17 mouse cellular contexts compared by ENCODE assay signal in the genomic region with DNA sequence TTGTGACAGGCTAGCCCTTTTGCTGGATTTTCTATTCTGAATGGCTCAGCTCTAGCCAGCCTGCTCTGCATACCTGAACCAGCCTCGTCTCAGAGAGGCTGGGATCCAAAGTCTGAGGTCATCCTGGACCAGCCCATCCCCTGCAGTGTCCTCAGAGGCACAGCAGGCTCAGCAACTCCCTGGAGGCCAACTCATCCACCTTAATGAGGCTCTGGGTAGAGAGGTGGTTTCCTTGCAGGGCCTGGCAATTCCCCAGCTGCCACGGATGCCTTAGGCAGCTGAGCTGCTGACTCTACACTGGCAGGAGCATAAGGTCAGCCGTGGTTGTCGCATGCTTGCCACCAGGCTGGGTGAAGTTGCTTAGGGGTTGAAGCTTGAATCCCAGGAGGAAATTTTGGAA. TPM values are rescaled to one million over a fixed set of nuclear protein-coding genes. Genes with fewer than 3 reads are reported as not detected.
DNase-seq lines count a peak whose midpoint lies in the region; ATAC-seq and TF ChIP-seq lines count a peak whose summit lies in the region.
"Had no signal": no experiment of that assay in that cellular context is flagged by ENCODE, and none has a peak within 500 bp of the region (broad histone marks: within the 10 kb centered on the region; RNA-seq: fewer than 3 reads in every experiment).

No protein-coding gene starts in this region.

- no peak for TF ChIP-seq CTCF in stomach, postnatal 0 days (IDR thresholded peaks at IDR 0.05; ENCODE audit: low read depth)

- no peaks in the 10 kb centered on the region for H3K36me3 ChIP-seq in neural tube, embryonic 14.5 days (ENCODE audit: control insufficient read depth, insufficient read depth, low read length)
- H3K36me3 ChIP-seq in stomach, postnatal 0 days (ENCODE audit: control insufficient read depth, insufficient read depth, low read length), result no peaks in the 10 kb centered on the region
- H3K36me3 ChIP-seq: forebrain, embryonic 15.5 days; limb, embryonic 10.5 days; liver, embryonic 15.5 days had no signal

- WGBS in neural tube, embryonic 14.5 days, result 47% methylated on average over 4 of the region's 4 CpGs
- 48% methylated on average over 4 of the region's 4 CpGs for WGBS in stomach, postnatal 0 days

- H3K4me1 ChIP-seq in neural tube, embryonic 14.5 days (ENCODE audit: control insufficient read depth, insufficient read depth, low read length), result peaks cover 15% of the 10 kb centered on the region; the same call in 1 of the 2 replicates
- no peaks in the 10 kb centered on the region for H3K4me1 ChIP-seq in stomach, postnatal 0 days (replicated peaks; ENCODE audit: control insufficient read depth, insufficient read depth)
- H3K4me1 ChIP-seq: forebrain, embryonic 15.5 days had no signal

- no peaks in the 10 kb centered on the region for H3K9me3 ChIP-seq in neural tube, embryonic 14.5 days (ENCODE audit: control insufficient read depth, low read length)
- H3K9me3 ChIP-seq in stomach, postnatal 0 days (ENCODE audit: control insufficient read depth, low read length), result no peaks in the 10 kb centered on the region
- H3K9me3 ChIP-seq: forebrain, embryonic 15.5 days; limb, embryonic 10.5 days; liver, embryonic 15.5 days had no signal

- no peak overlapping the region for H3K4me3 ChIP-seq in neural tube, embryonic 14.5 days (ENCODE audit: low read depth, low read length)
- H3K4me3 ChIP-seq in stomach, postnatal 0 days (ENCODE audit: low read depth, low read length), result no peak overlapping the region
- H3K4me3 ChIP-seq: forebrain, embryonic 15.5 days; limb, embryonic 10.5 days; liver, embryonic 15.5 days had no signal

- H3K27me3 ChIP-seq in neural tube, embryonic 14.5 days (ENCODE audit: control insufficient read depth, insufficient read depth, low read length), result no peaks in the 10 kb centered on the region
- no peaks in the 10 kb centered on the region for H3K27me3 ChIP-seq in stomach, postnatal 0 days (ENCODE audit: control insufficient read depth, insufficient read depth, low read length)
- H3K27me3 ChIP-seq: forebrain, embryonic 15.5 days; liver, embryonic 15.5 days had no signal

- H3K4me2 ChIP-seq in neural tube, embryonic 14.5 days (ENCODE audit: low read depth, low read length), result no peak overlapping the region
- no peak overlapping the region for H3K4me2 ChIP-seq in stomach, postnatal 0 days (replicated peaks; ENCODE audit: low read depth)
- H3K4me2 ChIP-seq: forebrain, embryonic 15.5 days; liver, embryonic 15.5 days had no signal

- no peak overlapping the region for H3K9ac ChIP-seq in neural tube, embryonic 14.5 days (replicated peaks; ENCODE audit: low read depth, low read length)
- no peak overlapping the region for H3K9ac ChIP-seq in stomach, postnatal 0 days (ENCODE audit: low read length)
- H3K9ac ChIP-seq: forebrain, embryonic 15.5 days; liver, embryonic 15.5 days had no signal

- no peak overlapping the region for H3K27ac ChIP-seq in neural tube, embryonic 14.5 days (ENCODE audit: low read depth, low read length)
- no peak overlapping the region for H3K27ac ChIP-seq in stomach, postnatal 0 days (replicated peaks)
- H3K27ac ChIP-seq: forebrain, embryonic 15.5 days; limb, embryonic 10.5 days; liver, embryonic 15.5 days had no signal

- peak; percentile 84 for DNase-seq in gastrocnemius, adult 18-20 months (ENCODE audit: low spot score)
- no peak for DNase-seq in gastrocnemius, postnatal 4 days (ENCODE audit: low spot score in 2 of 2)
- DNase-seq in neural tube, embryonic 10.5 days (ENCODE audit: extremely low spot score, low spot score), result no peak
- peak; percentile 59 to 81 for DNase-seq in gastrocnemius, adult 8-10 months (ENCODE audit: low spot score in 2 of 2)
- DNase-seq in stomach, postnatal 0 days (ENCODE audit: low spot score), result no peak
- DNase-seq in adrenal gland, postnatal 10 days, result no peak
- no peak for DNase-seq in right cerebral cortex, postnatal 14 days
- DNase-seq: adrenal gland, postnatal 14 days; heart, postnatal 36 days; lung, postnatal 36 days; right cerebral cortex, postnatal 4 days; thymus, postnatal 25 days had no signal

- peak; percentile 19; the same call in 1 of the 2 replicates for ATAC-seq in neural tube, embryonic 14.5 days (ENCODE audit: low read depth)
- ATAC-seq in stomach, postnatal 0 days (ENCODE audit: low FRiP score, low TSS enrichment), result 0 out of 2 replicates have a peak, but pooled peaks have one; percentile 47
- ATAC-seq: forebrain, embryonic 15.5 days had no signal

- TF ChIP-seq EP300 in stomach, postnatal 0 days (optimal IDR thresholded peaks at IDR 0.05), result no peak

RNA-seq across cellular contexts. Expression of gene Reep1, which starts 16.2 kb away (rescaled TPM):
- 10 to 100 TPM; 66.8 to 69.9 TPM for total RNA-seq in gastrocnemius, adult 18-20 months (2021)
- 100 to 1,000 TPM in 1 of 2 experiments, 10 to 100 TPM in 1; 88.3 to 101 TPM for total RNA-seq in gastrocnemius, postnatal 4 days (2021)
- polyA plus RNA-seq in neural tube, embryonic 14.5 days (2014; fragmentation: Nextera tagmentation; extraction: Ambion mirVana), result 332 and 358 TPM in 2 replicates
- 10 to 100 TPM; 58.1 to 89.1 (median 69.7) TPM for total RNA-seq in gastrocnemius, adult 8-10 months (2022)
- polyA plus RNA-seq in stomach, postnatal 0 days (2015; fragmentation: Nextera tagmentation; extraction: Ambion mirVana), result 6.7 and 7.5 TPM in 2 replicates
- 10 to 100 TPM; 12.7 to 21.0 TPM for total RNA-seq in adrenal gland, postnatal 10 days (2021)
- total RNA-seq: monocyte, adult 5-6 weeks had no signal

Comparison
In these comparisons a context has a peak if more than half of its experiments do, and no peak if none do; other contexts are left out.
1. DNase-seq: peak in gastrocnemius, adult 18-20 months (single experiment) and gastrocnemius, adult 8-10 months (2 of 2); none in gastrocnemius, postnatal 4 days (0 of 2), neural tube, embryonic 10.5 days (single experiment), stomach, postnatal 0 days (single experiment), adrenal gland, postnatal 10 days (single experiment) and right cerebral cortex, postnatal 14 days (single experiment).